Mouse (Mus musculus): Measurements from ENCODE around the gene Cnbp. TPM values are rescaled to one million over a fixed set of nuclear protein-coding genes. Genes with fewer than 3 reads are reported as not detected.

Gene Cnbp
- polyA plus RNA-seq, 1 experiment from 2014 or later, result 548 TPM

DNA sequence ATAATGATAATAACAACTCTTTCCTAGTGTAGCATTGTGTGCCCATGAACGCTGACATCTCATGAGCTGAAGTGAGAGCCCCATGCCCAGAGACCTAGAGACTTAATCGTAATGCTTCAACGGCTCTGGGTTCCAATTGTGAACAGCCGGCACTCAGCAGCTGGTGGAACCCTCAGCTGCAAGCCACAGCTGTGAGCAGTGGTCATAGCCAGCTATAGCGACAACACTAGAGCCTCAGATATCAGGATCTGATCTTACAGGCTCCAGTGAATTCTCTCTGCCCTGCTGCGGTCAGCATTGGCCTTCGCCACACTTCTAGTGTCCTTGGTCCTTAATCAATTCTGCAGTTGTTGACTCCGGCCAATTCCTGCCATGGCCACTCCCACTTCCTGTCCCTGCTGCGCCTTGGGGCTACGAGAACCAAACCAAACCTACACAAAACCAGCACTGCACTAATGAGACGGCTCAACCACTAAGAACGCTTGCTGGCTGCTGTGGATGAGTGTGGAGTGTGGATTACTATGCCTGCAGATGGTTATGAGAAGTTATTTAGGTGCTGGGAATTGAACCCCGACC is 25.2 kb upstream of the Cnbp start:
- no peak for ATAC-seq
- WGBS, result 78% methylated on average over 13 of the region's 13 CpGs
- no peak overlapping the region for H3K27ac ChIP-seq (ENCODE audit: low read depth, low read length)
- H3K9ac ChIP-seq (ENCODE audit: low read depth, low read length), result no peak overlapping the region
- H3K4me1 ChIP-seq (ENCODE audit: control insufficient read depth, insufficient read depth, low read depth, low read length), result no peaks in the 10 kb centered on the region
- H3K9me3 ChIP-seq (ENCODE audit: control insufficient read depth, low read length), result no peaks in the 10 kb centered on the region
- H3K27me3 ChIP-seq (replicated peaks; ENCODE audit: control insufficient read depth, insufficient read depth, low read length), result no peaks in the 10 kb centered on the region
- H3K36me3 ChIP-seq (ENCODE audit: control insufficient read depth, insufficient read depth, low read length), result no peaks in the 10 kb centered on the region
- H3K4me2 ChIP-seq (ENCODE audit: low read length), result no peak overlapping the region
- no peak overlapping the region for H3K4me3 ChIP-seq (ENCODE audit: low read length)

DNA sequence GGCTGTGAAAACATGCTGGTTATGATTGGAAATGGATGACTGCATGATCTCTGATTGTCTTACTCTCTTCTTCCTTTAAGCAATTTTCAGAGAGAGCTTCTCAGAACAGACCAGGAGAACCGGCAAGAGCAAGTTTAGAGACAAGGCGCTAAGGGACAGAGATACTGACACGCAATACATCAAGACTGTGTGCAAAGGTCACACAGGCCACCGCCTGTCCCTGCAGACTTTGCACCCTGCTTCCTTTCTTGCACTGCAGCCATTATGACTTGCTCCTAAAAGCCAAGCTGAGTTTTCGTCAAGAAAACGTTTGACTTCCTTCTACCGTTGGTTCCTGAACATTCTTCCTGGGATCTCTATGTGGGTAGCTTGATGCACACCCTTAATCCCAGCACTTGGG is 24.7 kb upstream of the Cnbp start:
- Histone ChIP-seq H3K9ac (ENCODE audit: low read depth, low read length) (no peak overlapping the region), H3K36me3 (ENCODE audit: control insufficient read depth, insufficient read depth, low read length) (no peaks in the 10 kb centered on the region), H3K4me2 (ENCODE audit: low read length) (no peak overlapping the region), H3K4me1 (ENCODE audit: control insufficient read depth, insufficient read depth, low read depth, low read length) (no peaks in the 10 kb centered on the region), H3K27me3 (replicated peaks; ENCODE audit: control insufficient read depth, insufficient read depth, low read length) (no peaks in the 10 kb centered on the region), H3K9me3 (ENCODE audit: control insufficient read depth, low read length) (no peaks in the 10 kb centered on the region), H3K4me3 (ENCODE audit: low read length) (no peak overlapping the region), H3K27ac (ENCODE audit: low read depth, low read length) (no peak overlapping the region)
- 88% methylated on average over 7 of the region's 7 CpGs for WGBS
- ATAC-seq, result no peak

GRCm38 (mm10) chr6:87875083-87875482 is 24.2 kb upstream of the Cnbp start:
- Histone ChIP-seq H3K27me3 (replicated peaks; ENCODE audit: control insufficient read depth, insufficient read depth, low read length) (no peaks in the 10 kb centered on the region), H3K9ac (ENCODE audit: low read depth, low read length) (no peak overlapping the region), H3K27ac (ENCODE audit: low read depth, low read length) (no peak overlapping the region), H3K4me2 (ENCODE audit: low read length) (no peak overlapping the region), H3K36me3 (ENCODE audit: control insufficient read depth, insufficient read depth, low read length) (no peaks in the 10 kb centered on the region), H3K4me3 (ENCODE audit: low read length) (no peak overlapping the region), H3K9me3 (ENCODE audit: control insufficient read depth, low read length) (no peaks in the 10 kb centered on the region), H3K4me1 (ENCODE audit: control insufficient read depth, insufficient read depth, low read depth, low read length) (no peaks in the 10 kb centered on the region)
- no peak for ATAC-seq
- WGBS, result 80% methylated on average over 1 of the region's 1 CpGs

GRCm38 (mm10) chr6:87873963-87874362 is 23.1 kb upstream of the Cnbp start:
- 74% methylated on average over 2 of the region's 2 CpGs for WGBS
- no peak for ATAC-seq
- H3K4me1 ChIP-seq (ENCODE audit: control insufficient read depth, insufficient read depth, low read depth, low read length), result no peaks in the 10 kb centered on the region
- no peaks in the 10 kb centered on the region for H3K27me3 ChIP-seq (replicated peaks; ENCODE audit: control insufficient read depth, insufficient read depth, low read length)
- no peaks in the 10 kb centered on the region for H3K36me3 ChIP-seq (ENCODE audit: control insufficient read depth, insufficient read depth, low read length)
- no peak overlapping the region for H3K4me3 ChIP-seq (ENCODE audit: low read length)
- no peak overlapping the region for H3K9ac ChIP-seq (ENCODE audit: low read depth, low read length)
- no peak overlapping the region for H3K27ac ChIP-seq (ENCODE audit: low read depth, low read length)
- H3K4me2 ChIP-seq (ENCODE audit: low read length), result no peak overlapping the region
- H3K9me3 ChIP-seq (ENCODE audit: control insufficient read depth, low read length), result no peaks in the 10 kb centered on the region

GRCm38 (mm10) chr6:87873104-87873503 is 22.2 kb upstream of the Cnbp start:
- Histone ChIP-seq H3K36me3 (ENCODE audit: control insufficient read depth, insufficient read depth, low read length) (no peaks in the 10 kb centered on the region), H3K9me3 (ENCODE audit: control insufficient read depth, low read length) (no peaks in the 10 kb centered on the region), H3K4me3 (ENCODE audit: low read length) (no peak overlapping the region), H3K27ac (ENCODE audit: low read depth, low read length) (no peak overlapping the region), H3K9ac (ENCODE audit: low read depth, low read length) (no peak overlapping the region), H3K4me2 (ENCODE audit: low read length) (no peak overlapping the region), H3K27me3 (replicated peaks; ENCODE audit: control insufficient read depth, insufficient read depth, low read length) (no peaks in the 10 kb centered on the region; the same call in 1 of the 2 replicates), H3K4me1 (ENCODE audit: control insufficient read depth, insufficient read depth, low read depth, low read length) (no peaks in the 10 kb centered on the region)
- ATAC-seq, result no peak
- WGBS, result 32% methylated on average over 1 of the region's 1 CpGs

GRCm38 (mm10) chr6:87871240-87871639 is 20.3 kb upstream of the Cnbp start:
- no peaks in the 10 kb centered on the region for H3K9me3 ChIP-seq (ENCODE audit: control insufficient read depth, low read length)
- no peak overlapping the region for H3K4me2 ChIP-seq (ENCODE audit: low read length)
- no peak overlapping the region for H3K9ac ChIP-seq (ENCODE audit: low read depth, low read length)
- 88% methylated on average over 7 of the region's 7 CpGs for WGBS
- no peaks in the 10 kb centered on the region; the same call in 1 of the 2 replicates for H3K27me3 ChIP-seq (replicated peaks; ENCODE audit: control insufficient read depth, insufficient read depth, low read length)
- H3K36me3 ChIP-seq (ENCODE audit: control insufficient read depth, insufficient read depth, low read length), result no peaks in the 10 kb centered on the region
- H3K27ac ChIP-seq (ENCODE audit: low read depth, low read length), result no peak overlapping the region
- no peaks in the 10 kb centered on the region for H3K4me1 ChIP-seq (ENCODE audit: control insufficient read depth, insufficient read depth, low read depth, low read length)
- H3K4me3 ChIP-seq (ENCODE audit: low read length), result no peak overlapping the region
- no peak for ATAC-seq

- no peak overlapping the region for H3K9ac ChIP-seq (ENCODE audit: low read depth, low read length)
- no peak overlapping the region for H3K4me3 ChIP-seq (ENCODE audit: low read length)
- ATAC-seq, result no peak
- no peaks in the 10 kb centered on the region for H3K36me3 ChIP-seq (ENCODE audit: control insufficient read depth, insufficient read depth, low read length)
- no peaks in the 10 kb centered on the region; the same call in 1 of the 2 replicates for H3K27me3 ChIP-seq (replicated peaks; ENCODE audit: control insufficient read depth, insufficient read depth, low read length)
- no peaks in the 10 kb centered on the region for H3K9me3 ChIP-seq (ENCODE audit: control insufficient read depth, low read length)
- H3K4me2 ChIP-seq (ENCODE audit: low read length), result no peak overlapping the region
- H3K27ac ChIP-seq (ENCODE audit: low read depth, low read length), result no peak overlapping the region
- no peaks in the 10 kb centered on the region for H3K4me1 ChIP-seq (ENCODE audit: control insufficient read depth, insufficient read depth, low read depth, low read length)
- 67% methylated on average over 1 of the region's 1 CpGs for WGBS
Measured at GRCm38 (mm10) chr6:87870440-87870839, 19.5 kb upstream of the Cnbp start.

DNA sequence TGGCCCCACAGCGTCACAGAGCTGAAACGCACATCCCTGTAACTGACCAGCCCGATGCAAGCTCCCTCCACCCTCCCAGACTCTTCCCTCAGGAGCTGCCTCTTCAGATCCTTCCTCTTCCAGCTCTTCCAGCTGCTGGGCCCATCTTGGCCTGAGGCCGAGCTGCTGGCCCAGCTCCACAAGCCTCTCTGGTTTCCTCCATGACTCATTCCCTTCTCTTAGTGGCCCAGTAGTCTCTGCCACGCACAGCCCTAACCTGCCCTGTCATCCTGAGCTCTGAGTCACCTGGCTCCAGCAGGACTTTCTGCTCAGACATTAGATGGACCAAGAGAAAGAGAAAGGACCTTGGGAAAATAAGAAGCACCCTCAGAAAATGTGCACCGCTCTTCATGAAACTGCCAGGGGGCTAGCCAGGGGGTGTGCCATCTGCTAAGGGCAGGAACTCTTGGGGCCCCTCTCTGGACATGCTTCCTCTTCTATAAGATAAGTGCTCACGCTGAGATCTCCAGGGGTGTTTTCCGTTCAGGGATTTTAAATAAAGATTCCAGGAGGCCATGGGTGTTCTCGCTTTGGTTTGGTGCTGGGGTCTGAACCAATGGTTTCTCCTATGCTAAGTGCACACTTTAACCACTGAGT is 18.1 kb upstream of the Cnbp start:
- 71% methylated on average over 9 of the region's 9 CpGs for WGBS
- Histone ChIP-seq H3K9ac (ENCODE audit: low read depth, low read length) (no peak overlapping the region), H3K36me3 (ENCODE audit: control insufficient read depth, insufficient read depth, low read length) (no peaks in the 10 kb centered on the region), H3K27ac (ENCODE audit: low read depth, low read length) (no peak overlapping the region), H3K9me3 (ENCODE audit: control insufficient read depth, low read length) (no peaks in the 10 kb centered on the region), H3K4me3 (ENCODE audit: low read length) (no peak overlapping the region), H3K4me1 (ENCODE audit: control insufficient read depth, insufficient read depth, low read depth, low read length) (no peaks in the 10 kb centered on the region), H3K4me2 (ENCODE audit: low read length) (no peak overlapping the region), H3K27me3 (replicated peaks; ENCODE audit: control insufficient read depth, insufficient read depth, low read length) (no peaks in the 10 kb centered on the region; the same call in 1 of the 2 replicates)
- no peak for ATAC-seq

- Histone ChIP-seq H3K27ac (ENCODE audit: low read depth, low read length) (no peak overlapping the region), H3K4me1 (ENCODE audit: control insufficient read depth, insufficient read depth, low read depth, low read length) (no peaks in the 10 kb centered on the region), H3K27me3 (replicated peaks; ENCODE audit: control insufficient read depth, insufficient read depth, low read length) (no peaks in the 10 kb centered on the region; the same call in 1 of the 2 replicates), H3K4me3 (ENCODE audit: low read length) (no peak overlapping the region), H3K36me3 (ENCODE audit: control insufficient read depth, insufficient read depth, low read length) (no peaks in the 10 kb centered on the region), H3K9ac (ENCODE audit: low read depth, low read length) (no peak overlapping the region), H3K4me2 (ENCODE audit: low read length) (no peak overlapping the region), H3K9me3 (ENCODE audit: control insufficient read depth, low read length) (no peaks in the 10 kb centered on the region)
- WGBS, result 90% methylated on average over 2 of the region's 2 CpGs
- ATAC-seq, result no peak
Measured at GRCm38 (mm10) chr6:87867256-87867655, 16.4 kb upstream of the Cnbp start.

Data from hindbrain, embryonic 16.5 days (tissue).